Mouse (Mus musculus): ENCODE data around the gene Rec8. TPM values are rescaled to one million over a fixed set of nuclear protein-coding genes. Genes with fewer than 3 reads are reported as not detected.

The Rec8 gene
- total RNA-seq (2021), result 1 to 10 TPM; 2.9 to 3.2 TPM

- intact Hi-C loops (cut with DNase I), result no loop called here
- DNase-seq (ENCODE audit: extremely low spot score in 1 of 2, low spot score in 2 of 2), result peak in 1 of 2 experiments; percentile 51
Observed at GRCm38 (mm10) chr14:55617822-55618221, at the start of gene Rec8. Gene Rec8, plus strand, starts transcription at chr14:55618037.

- intact Hi-C loops (cut with DNase I), result no loop called here
- no peak for DNase-seq (ENCODE audit: extremely low spot score in 1 of 2, low spot score in 2 of 2)
Observed at GRCm38 (mm10) chr14:55570588-55570987, 47.2 kb upstream of the Rec8 start.

- intact Hi-C loops (cut with DNase I), result no loop called here
- DNase-seq (ENCODE audit: extremely low spot score in 1 of 2, low spot score in 2 of 2), result no peak
Observed at GRCm38 (mm10) chr14:55571760-55572159, 46.1 kb upstream of the Rec8 start.

GRCm38 (mm10) chr14:55575302-55575701, 42.5 kb upstream of the Rec8 start, which contains the start of gene Fitm1:
Gene Fitm1, plus strand, starts transcription at chr14:55575617.
- DNase-seq (ENCODE audit: extremely low spot score in 1 of 2, low spot score in 2 of 2), result no peak
- intact Hi-C loops (cut with DNase I), result no loop called here

GRCm38 (mm10) chr14:55575711-55576110, 42.1 kb upstream of the Rec8 start:
- intact Hi-C loops (cut with DNase I), result no loop called here
- no peak for DNase-seq (ENCODE audit: extremely low spot score in 1 of 2, low spot score in 2 of 2)

GRCm38 (mm10) chr14:55576376-55576775, 41.5 kb upstream of the Rec8 start:
- intact Hi-C loops (cut with DNase I), result no loop called here
- peak in 1 of 2 experiments; percentile 64 for DNase-seq (ENCODE audit: extremely low spot score in 1 of 2, low spot score in 2 of 2)

- DNase-seq (ENCODE audit: extremely low spot score in 1 of 2, low spot score in 2 of 2), result peak; percentile 68 to 92
- intact Hi-C loops (cut with DNase I), result no loop called here
Observed at GRCm38 (mm10) chr14:55577871-55578667, 39.8 kb upstream of the Rec8 start, which contains the start of gene Psme1. Gene Psme1, plus strand, starts transcription at chr14:55578123.

- intact Hi-C loops (cut with DNase I), result no loop called here
- DNase-seq (ENCODE audit: extremely low spot score in 1 of 2, low spot score in 2 of 2), result peak in 1 of 2 experiments; percentile 73
Observed at GRCm38 (mm10) chr14:55578668-55579269, 39.1 kb upstream of the Rec8 start.

- intact Hi-C loops (cut with DNase I), result no loop called here
- no peak for DNase-seq (ENCODE audit: extremely low spot score in 1 of 2, low spot score in 2 of 2)
Observed at GRCm38 (mm10) chr14:55579511-55580496, 38.0 kb upstream of the Rec8 start.

GRCm38 (mm10) chr14:55580731-55581130, 37.1 kb upstream of the Rec8 start:
- intact Hi-C loops (cut with DNase I), result no loop called here
- DNase-seq (ENCODE audit: extremely low spot score in 1 of 2, low spot score in 2 of 2), result no peak

GRCm38 (mm10) chr14:55581981-55582681, 35.7 kb upstream of the Rec8 start:
- intact Hi-C loops (cut with DNase I), result no loop called here
- no peak for DNase-seq (ENCODE audit: extremely low spot score in 1 of 2, low spot score in 2 of 2)

GRCm38 (mm10) chr14:55584303-55584701, 33.5 kb upstream of the Rec8 start:
- DNase-seq (ENCODE audit: extremely low spot score in 1 of 2, low spot score in 2 of 2), result no peak
- intact Hi-C loops (cut with DNase I), result no loop called here

- intact Hi-C loops (cut with DNase I), result no loop called here
- peak; percentile 38 to 83 for DNase-seq (ENCODE audit: extremely low spot score in 1 of 2, low spot score in 2 of 2)
Observed at GRCm38 (mm10) chr14:55584702-55585565, 32.9 kb upstream of the Rec8 start, which contains the start of gene Emc9. Gene Emc9, minus strand, starts transcription at chr14:55585302.

- DNase-seq (ENCODE audit: extremely low spot score in 1 of 2, low spot score in 2 of 2), result no peak
- intact Hi-C loops (cut with DNase I), result no loop called here
Observed at GRCm38 (mm10) chr14:55585566-55585960, 32.3 kb upstream of the Rec8 start.

- DNase-seq (ENCODE audit: extremely low spot score in 1 of 2, low spot score in 2 of 2), result no peak
- intact Hi-C loops (cut with DNase I), result no loop called here
Observed at GRCm38 (mm10) chr14:55586149-55586548, 31.7 kb upstream of the Rec8 start.

GRCm38 (mm10) chr14:55589271-55589670, 28.6 kb upstream of the Rec8 start:
- intact Hi-C loops (cut with DNase I), result no loop called here
- DNase-seq (ENCODE audit: extremely low spot score in 1 of 2, low spot score in 2 of 2), result no peak

- no peak for DNase-seq (ENCODE audit: extremely low spot score in 1 of 2, low spot score in 2 of 2)
- intact Hi-C loops (cut with DNase I), result no loop called here
Observed at GRCm38 (mm10) chr14:55589771-55590448, 27.9 kb upstream of the Rec8 start.
